Mouse (Mus musculus): ENCODE data around the gene Pla2g12a. TPM values are rescaled to one million over a fixed set of nuclear protein-coding genes. Genes with fewer than 3 reads are reported as not detected.

Pla2g12a gene
- polyA plus RNA-seq, 1 experiment from 2014 or later: 64.7 TPM

- no peak overlapping the region for H3K27ac ChIP-seq (replicated peaks)
- H3K27me3 ChIP-seq (ENCODE audit: control insufficient read depth, insufficient read depth, low read length): no peaks in the 10 kb centered on the region
- TF ChIP-seq CTCF (IDR thresholded peaks at IDR 0.05; ENCODE audit: low read depth): no peak
- TF ChIP-seq EP300 (optimal IDR thresholded peaks at IDR 0.05): no peak
- WGBS: 57% methylated on average over 10 of the region's 10 CpGs
- 0 out of 2 replicates have a peak, but pooled peaks cover 3% of the 10 kb centered on the region for H3K4me1 ChIP-seq (replicated peaks; ENCODE audit: control insufficient read depth, insufficient read depth)
- H3K9me3 ChIP-seq (ENCODE audit: control insufficient read depth, low read length): no peaks in the 10 kb centered on the region
- no peak overlapping the region for H3K4me2 ChIP-seq (replicated peaks; ENCODE audit: low read depth)
- no peak for ATAC-seq (ENCODE audit: low FRiP score, low TSS enrichment)
- H3K4me3 ChIP-seq (ENCODE audit: low read depth, low read length): no peak overlapping the region
- no peak overlapping the region for H3K9ac ChIP-seq (ENCODE audit: low read length)
- DNase-seq (ENCODE audit: low spot score): no peak
- no peaks in the 10 kb centered on the region for H3K36me3 ChIP-seq (ENCODE audit: control insufficient read depth, insufficient read depth, low read length)
These were observed 1.1 kb upstream of the Pla2g12a start for GRCm38 (mm10) chr3:129877327-129877726.

- peak overlapping the region; percentile 61 for H3K27ac ChIP-seq (replicated peaks)
- no peaks in the 10 kb centered on the region for H3K36me3 ChIP-seq (ENCODE audit: control insufficient read depth, insufficient read depth, low read length)
- H3K9ac ChIP-seq (ENCODE audit: low read length): peak overlapping the region; percentile 75
- WGBS: under 1% methylated on average over 21 of the region's 25 CpGs
- H3K4me3 ChIP-seq (ENCODE audit: low read depth, low read length): peak overlapping the region; percentile 67
- H3K27me3 ChIP-seq (ENCODE audit: control insufficient read depth, insufficient read depth, low read length): no peaks in the 10 kb centered on the region
- no peaks in the 10 kb centered on the region for H3K9me3 ChIP-seq (ENCODE audit: control insufficient read depth, low read length)
- ATAC-seq (ENCODE audit: low FRiP score, low TSS enrichment) (peak; percentile 84), DNase-seq (ENCODE audit: low spot score) (peak; percentile 75)
- peak overlapping the region; percentile 89 for H3K4me2 ChIP-seq (replicated peaks; ENCODE audit: low read depth)
- no peak for TF ChIP-seq EP300 (optimal IDR thresholded peaks at IDR 0.05)
- TF ChIP-seq CTCF (IDR thresholded peaks at IDR 0.05; ENCODE audit: low read depth): no peak
- H3K4me1 ChIP-seq (replicated peaks; ENCODE audit: control insufficient read depth, insufficient read depth): 0 out of 2 replicates have a peak, but pooled peaks cover 3% of the 10 kb centered on the region
These were observed 838 bp downstream of the Pla2g12a start for GRCm38 (mm10) chr3:129879131-129879757.

DNA sequence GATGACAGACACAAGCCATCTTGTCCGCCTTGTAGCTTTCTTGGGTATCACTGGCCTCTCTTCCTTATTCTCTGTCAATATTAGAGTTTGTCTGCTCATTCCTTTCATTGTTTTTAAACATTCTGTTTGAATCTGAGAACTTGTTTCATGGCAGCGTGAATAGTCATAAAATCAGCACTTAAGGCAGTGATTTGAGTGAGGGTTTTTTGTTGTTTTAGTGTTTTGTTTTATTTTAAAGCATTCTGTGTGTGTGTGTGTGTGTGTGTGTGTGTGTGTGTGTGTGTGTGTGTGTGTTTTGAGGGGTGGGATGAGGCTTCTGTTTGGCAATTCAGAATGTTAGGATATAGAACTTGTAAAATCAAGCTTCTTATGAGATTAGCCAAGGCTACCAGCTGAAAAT is 1.5 kb downstream of the Pla2g12a start:
- Histone ChIP-seq H3K4me2 (replicated peaks; ENCODE audit: low read depth) (peak overlapping the region; percentile 89), H3K9ac (ENCODE audit: low read length) (no peak overlapping the region), H3K4me1 (replicated peaks; ENCODE audit: control insufficient read depth, insufficient read depth) (0 out of 2 replicates have a peak, but pooled peaks cover 3% of the 10 kb centered on the region), H3K36me3 (ENCODE audit: control insufficient read depth, insufficient read depth, low read length) (no peaks in the 10 kb centered on the region), H3K4me3 (ENCODE audit: low read depth, low read length) (no peak overlapping the region), H3K27ac (replicated peaks) (no peak overlapping the region), H3K9me3 (ENCODE audit: control insufficient read depth, low read length) (no peaks in the 10 kb centered on the region), H3K27me3 (ENCODE audit: control insufficient read depth, insufficient read depth, low read length) (no peaks in the 10 kb centered on the region)
- ATAC-seq (ENCODE audit: low FRiP score, low TSS enrichment): no peak
- no peak for TF ChIP-seq EP300 (optimal IDR thresholded peaks at IDR 0.05)
- TF ChIP-seq CTCF (IDR thresholded peaks at IDR 0.05; ENCODE audit: low read depth): no peak
- 59% methylated on average over 2 of the region's 2 CpGs for WGBS
- DNase-seq (ENCODE audit: low spot score): no peak

DNA sequence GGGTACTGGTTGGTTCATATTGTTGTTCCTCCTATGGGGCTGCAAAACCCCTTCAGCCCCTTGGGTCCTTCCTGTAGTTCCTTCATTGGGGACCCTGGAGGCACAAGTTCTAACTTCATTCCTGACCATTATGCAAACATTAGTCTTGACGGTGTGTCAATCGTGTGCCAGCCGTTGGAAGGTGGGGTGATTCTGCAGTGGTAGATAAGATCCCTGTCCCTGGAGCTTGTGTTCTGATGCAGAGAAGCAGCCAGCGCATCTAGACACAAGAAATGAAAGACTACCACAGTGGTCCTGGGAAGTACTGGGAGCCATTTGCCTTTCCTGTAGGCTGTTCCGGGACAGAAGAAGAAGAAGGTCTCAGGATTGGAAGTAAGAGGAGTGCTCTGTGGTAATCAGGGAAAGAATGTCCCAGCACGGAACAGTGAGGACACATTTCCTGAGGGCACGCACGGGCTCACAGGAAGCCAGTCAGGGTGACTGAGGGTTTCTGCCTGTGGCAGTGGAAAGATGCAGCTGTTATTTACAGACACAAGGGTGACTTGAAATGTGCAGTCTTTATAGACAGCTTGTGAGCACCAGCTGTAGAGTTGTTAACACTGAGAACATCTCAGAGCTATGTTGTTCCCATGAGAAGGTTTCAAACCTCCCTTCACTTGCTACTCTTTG is 2.7 kb downstream of the Pla2g12a start:
- Histone ChIP-seq H3K4me1 (replicated peaks; ENCODE audit: control insufficient read depth, insufficient read depth) (0 out of 2 replicates have a peak, but pooled peaks cover 3% of the 10 kb centered on the region), H3K36me3 (ENCODE audit: control insufficient read depth, insufficient read depth, low read length) (no peaks in the 10 kb centered on the region), H3K27ac (replicated peaks) (no peak overlapping the region), H3K4me2 (replicated peaks; ENCODE audit: low read depth) (no peak overlapping the region), H3K27me3 (ENCODE audit: control insufficient read depth, insufficient read depth, low read length) (no peaks in the 10 kb centered on the region), H3K9ac (ENCODE audit: low read length) (no peak overlapping the region), H3K4me3 (ENCODE audit: low read depth, low read length) (no peak overlapping the region), H3K9me3 (ENCODE audit: control insufficient read depth, low read length) (no peaks in the 10 kb centered on the region)
- TF ChIP-seq CTCF (IDR thresholded peaks at IDR 0.05; ENCODE audit: low read depth) (no peak), EP300 (optimal IDR thresholded peaks at IDR 0.05) (no peak)
- ATAC-seq (ENCODE audit: low FRiP score, low TSS enrichment): no peak
- 59% methylated on average over 8 of the region's 8 CpGs for WGBS
- DNase-seq (ENCODE audit: low spot score): no peak

DNA sequence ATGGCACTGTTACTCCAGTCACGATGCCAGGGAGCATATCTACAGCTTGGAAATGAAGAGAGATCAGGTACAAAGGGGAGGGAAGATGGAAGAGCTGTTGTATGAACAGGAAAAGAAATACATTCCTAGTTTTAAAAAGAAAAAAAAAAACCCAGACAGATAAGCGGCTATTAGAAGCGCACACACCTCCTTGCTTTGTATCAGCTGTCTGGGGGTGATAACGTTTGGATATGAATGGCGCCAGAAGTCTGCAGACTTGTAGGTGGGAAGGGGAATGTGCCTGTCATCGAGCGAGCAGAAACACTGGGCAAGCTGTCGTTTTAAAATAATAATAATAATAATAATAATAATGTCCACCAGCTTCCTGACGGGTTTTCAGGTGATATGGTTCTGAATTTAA is 7.2 kb downstream of the Pla2g12a start:
- DNase-seq (ENCODE audit: low spot score) (no peak), ATAC-seq (ENCODE audit: low FRiP score, low TSS enrichment) (no peak)
- Histone ChIP-seq H3K36me3 (ENCODE audit: control insufficient read depth, insufficient read depth, low read length) (no peaks in the 10 kb centered on the region), H3K27ac (replicated peaks) (no peak overlapping the region), H3K4me3 (ENCODE audit: low read depth, low read length) (no peak overlapping the region), H3K4me2 (replicated peaks; ENCODE audit: low read depth) (no peak overlapping the region), H3K9ac (ENCODE audit: low read length) (no peak overlapping the region), H3K9me3 (ENCODE audit: control insufficient read depth, low read length) (no peaks in the 10 kb centered on the region), H3K27me3 (ENCODE audit: control insufficient read depth, insufficient read depth, low read length) (no peaks in the 10 kb centered on the region), H3K4me1 (replicated peaks; ENCODE audit: control insufficient read depth, insufficient read depth) (no peaks in the 10 kb centered on the region; the same call in 1 of the 2 replicates)
- TF ChIP-seq EP300 (optimal IDR thresholded peaks at IDR 0.05): no peak
- 56% methylated on average over 9 of the region's 9 CpGs for WGBS

DNA sequence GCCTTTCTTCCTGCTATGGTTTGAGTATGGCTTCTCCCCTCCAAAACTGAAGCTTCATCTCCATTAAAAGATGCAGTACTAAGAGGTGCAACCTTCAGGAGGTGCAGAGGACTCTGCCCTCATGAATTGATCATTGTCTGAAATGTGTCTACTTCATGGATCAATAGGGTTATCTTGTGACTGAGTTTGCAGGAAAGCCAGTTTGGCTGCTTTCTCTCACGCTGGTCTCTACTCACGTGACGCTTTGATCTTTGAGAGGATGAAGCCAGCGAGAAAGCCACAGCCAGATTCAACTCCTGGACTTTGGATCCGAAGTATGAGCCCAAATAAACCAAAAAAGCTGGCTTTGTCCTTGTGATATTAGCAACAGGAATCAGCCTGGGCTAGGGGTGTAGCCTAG is 8.0 kb downstream of the Pla2g12a start:
- peak; percentile 52 for ATAC-seq (ENCODE audit: low FRiP score, low TSS enrichment)
- H3K36me3 ChIP-seq (ENCODE audit: control insufficient read depth, insufficient read depth, low read length): no peaks in the 10 kb centered on the region
- no peak overlapping the region for H3K27ac ChIP-seq (replicated peaks)
- DNase-seq (ENCODE audit: low spot score): peak; percentile 55
- H3K4me1 ChIP-seq (replicated peaks; ENCODE audit: control insufficient read depth, insufficient read depth): no peaks in the 10 kb centered on the region; the same call in 1 of the 2 replicates
- H3K4me2 ChIP-seq (replicated peaks; ENCODE audit: low read depth): no peak overlapping the region
- no peak overlapping the region for H3K9ac ChIP-seq (ENCODE audit: low read length)
- TF ChIP-seq CTCF (IDR thresholded peaks at IDR 0.05; ENCODE audit: low read depth): no peak
- TF ChIP-seq EP300 (optimal IDR thresholded peaks at IDR 0.05): no peak
- 53% methylated on average over 5 of the region's 5 CpGs for whole genome bisulfite sequencing
- H3K27me3 ChIP-seq (ENCODE audit: control insufficient read depth, insufficient read depth, low read length): no peaks in the 10 kb centered on the region
- no peak overlapping the region for H3K4me3 ChIP-seq (ENCODE audit: low read depth, low read length)
- H3K9me3 ChIP-seq (ENCODE audit: control insufficient read depth, low read length): no peaks in the 10 kb centered on the region

Data from stomach, postnatal 0 days (tissue).